Mouse (Mus musculus) limb, embryonic 12.5 days (tissue): ENCODE data around the gene Ubac2. TPM values are rescaled to one million over a fixed set of nuclear protein-coding genes. Genes with fewer than 3 reads are reported as not detected.
"Not testable (repeated sequence)": the region's sequence is repeated elsewhere in the genome, so short reads cannot be mapped to it uniquely, and the experiment has no call there.

ENCODE experiments used
- ATAC-seq: fragments of 200-750 bp; cut with Nextera tagmentation; 2 replicates; pipeline ENCODE4 v1.8.0; 2017; ENCODE audit warnings: low read depth, moderate TSS enrichment; ENCODE audit not compliant: insufficient number of reproducible peaks, insufficient read depth, low FRiP score, low TSS enrichment
- H3K27ac ChIP-seq: fragments of 300-500 bp; sonication (generic); 2 replicates; pipeline ENCODE4 v1.5.1; 2016; ENCODE audit warnings: mild to moderate bottlenecking, moderate library complexity
- H3K27me3 ChIP-seq: fragments of 300-500 bp; sonication (generic); 2 replicates; pipeline ENCODE4 v1.6.1; 2016; ENCODE audit warnings: mild to moderate bottlenecking, moderate library complexity
- H3K36me3 ChIP-seq: fragments of 300-500 bp; sonication (generic); 2 replicates; pipeline ENCODE4 v1.6.1; 2016; ENCODE audit warnings: mild to moderate bottlenecking, moderate library complexity
- H3K4me1 ChIP-seq: fragments of 300-500 bp; sonication (generic); replicated peaks from 2 replicates; pipeline ENCODE4 v1.6.1; 2016
- H3K4me2 ChIP-seq: fragments of 300-500 bp; sonication (generic); 2 replicates; pipeline ENCODE4 v1.6.1; 2016; ENCODE audit warnings: mild to moderate bottlenecking, moderate library complexity
- H3K4me3 ChIP-seq: fragments of 300-500 bp; sonication (generic); replicated peaks from 2 replicates; pipeline ENCODE4 v1.5.1; 2016; ENCODE audit warnings: mild to moderate bottlenecking
- H3K9ac ChIP-seq: fragments of 300-500 bp; sonication (generic); replicated peaks from 2 replicates; pipeline ENCODE4 v1.6.1; 2016; ENCODE audit warnings: mild to moderate bottlenecking, moderate library complexity
- H3K9me3 ChIP-seq: fragments of 300-500 bp; sonication (generic); 2 replicates; pipeline ENCODE4 v1.6.1; 2016; ENCODE audit warnings: mild to moderate bottlenecking, moderate library complexity
- WGBS: fragments of 180-500 bp; shearing (Covaris S2); methylation state at CpG from one replicate; pipeline ENCODE4 v1.1.7; 2016; 5-methylcytosine and 5-hydroxymethylcytosine counted together
- polyA plus RNA-seq: library from polyadenylated mRNA; unstranded; fragments of >200 nt; fragmentation: Nextera tagmentation; extraction: Ambion mirVana; gene quantifications from 2 replicates; pipeline ENCODE4 v1.2.1, GENCODE M21; 2016

Gene Ubac2
- polyA plus RNA-seq, 1 experiment from 2014 or later, result 63.1 TPM

- no peak overlapping the region for H3K9ac ChIP-seq
- H3K27me3 ChIP-seq, result no peaks in the 10 kb centered on the region
- no peak overlapping the region for H3K4me3 ChIP-seq
- no peaks in the 10 kb centered on the region for H3K4me1 ChIP-seq
- H3K36me3 ChIP-seq, result no peaks in the 10 kb centered on the region
- ATAC-seq, result no peak
- 79% methylated on average over 6 of the region's 6 CpGs for WGBS
- H3K4me2 ChIP-seq, result no peak overlapping the region
- H3K27ac ChIP-seq, result no peak overlapping the region
- H3K9me3 ChIP-seq, result no peaks in the 10 kb centered on the region
Measured at GRCm38 (mm10) chr14:122056871-122057270, 178.5 kb downstream of the Ubac2 start.

DNA sequence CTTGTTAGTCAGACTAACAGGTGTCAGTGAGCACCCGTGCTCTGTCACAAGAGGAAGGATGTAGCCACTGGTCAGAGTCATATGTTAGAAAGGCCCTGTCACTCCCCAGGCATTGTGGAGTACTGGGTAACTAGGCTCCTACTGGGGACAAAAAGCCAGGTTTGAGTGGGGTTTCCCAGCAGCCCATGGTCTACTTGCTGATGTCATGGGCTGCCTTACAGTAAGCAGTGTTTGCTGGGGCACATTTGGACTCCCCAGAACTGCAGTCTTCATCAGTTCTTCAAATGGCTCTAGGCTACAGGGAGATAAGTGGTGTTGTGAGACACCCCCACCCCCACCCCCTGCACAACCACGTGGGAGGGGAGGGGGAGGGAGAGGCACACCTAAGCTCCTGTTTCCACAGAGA is 179.5 kb downstream of the Ubac2 start:
- no peak overlapping the region for H3K4me2 ChIP-seq
- no peak overlapping the region for H3K27ac ChIP-seq
- H3K4me1 ChIP-seq, result no peaks in the 10 kb centered on the region
- no peak for ATAC-seq
- H3K9me3 ChIP-seq, result no peaks in the 10 kb centered on the region
- no peak overlapping the region for H3K4me3 ChIP-seq
- no peaks in the 10 kb centered on the region for H3K27me3 ChIP-seq
- WGBS, result 29% methylated on average over 2 of the region's 2 CpGs
- no peaks in the 10 kb centered on the region for H3K36me3 ChIP-seq
- no peak overlapping the region for H3K9ac ChIP-seq

GRCm38 (mm10) chr14:122060642-122061041 is 182.2 kb downstream of the Ubac2 start:
- ATAC-seq, result no peak
- H3K27me3 ChIP-seq, result no peaks in the 10 kb centered on the region
- no peak overlapping the region for H3K4me2 ChIP-seq
- H3K27ac ChIP-seq, result no peak overlapping the region
- WGBS, result 6% methylated on average over 3 of the region's 3 CpGs
- H3K36me3 ChIP-seq, result no peaks in the 10 kb centered on the region
- H3K9me3 ChIP-seq, result no peaks in the 10 kb centered on the region
- no peak overlapping the region for H3K9ac ChIP-seq
- H3K4me3 ChIP-seq, result no peak overlapping the region
- no peaks in the 10 kb centered on the region for H3K4me1 ChIP-seq

DNA sequence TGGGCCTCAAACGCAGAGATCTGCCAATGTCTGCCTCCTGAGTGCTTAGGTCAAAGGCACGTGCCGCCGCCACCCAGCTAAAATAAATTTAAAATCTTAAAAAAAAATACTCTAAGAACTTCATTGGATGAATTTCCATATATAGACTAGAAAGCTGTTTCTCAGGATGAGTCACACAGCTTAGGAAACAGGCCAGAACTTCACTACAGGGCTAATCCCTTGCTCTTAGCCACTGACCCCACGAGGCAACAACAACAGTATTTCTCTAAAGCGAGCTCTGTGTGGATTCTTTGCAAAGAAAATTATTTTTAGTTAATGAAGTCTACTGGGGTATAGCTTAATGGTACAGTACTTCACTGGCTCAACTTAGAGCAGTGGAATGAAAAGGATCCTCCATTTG is 183.0 kb downstream of the Ubac2 start:
- no peaks in the 10 kb centered on the region; the same call in 1 of the 2 replicates for H3K27me3 ChIP-seq
- H3K27ac ChIP-seq, result no peak overlapping the region
- no peak overlapping the region for H3K9ac ChIP-seq
- H3K36me3 ChIP-seq, result no peaks in the 10 kb centered on the region
- no peaks in the 10 kb centered on the region for H3K4me1 ChIP-seq
- no peak for ATAC-seq
- 85% methylated on average over 6 of the region's 6 CpGs for WGBS
- no peak overlapping the region for H3K4me2 ChIP-seq
- no peak overlapping the region for H3K4me3 ChIP-seq
- no peaks in the 10 kb centered on the region for H3K9me3 ChIP-seq

- Histone ChIP-seq H3K9me3 (no peaks in the 10 kb centered on the region), H3K4me3 (no peak overlapping the region), H3K4me1 (no peaks in the 10 kb centered on the region), H3K27ac (no peak overlapping the region), H3K36me3 (no peaks in the 10 kb centered on the region), H3K9ac (no peak overlapping the region), H3K4me2 (no peak overlapping the region), H3K27me3 (no peaks in the 10 kb centered on the region; the same call in 1 of the 2 replicates)
- no peak for ATAC-seq
- WGBS, result 79% methylated on average over 10 of the region's 10 CpGs
Measured at GRCm38 (mm10) chr14:122062411-122063090, 184.1 kb downstream of the Ubac2 start.

DNA sequence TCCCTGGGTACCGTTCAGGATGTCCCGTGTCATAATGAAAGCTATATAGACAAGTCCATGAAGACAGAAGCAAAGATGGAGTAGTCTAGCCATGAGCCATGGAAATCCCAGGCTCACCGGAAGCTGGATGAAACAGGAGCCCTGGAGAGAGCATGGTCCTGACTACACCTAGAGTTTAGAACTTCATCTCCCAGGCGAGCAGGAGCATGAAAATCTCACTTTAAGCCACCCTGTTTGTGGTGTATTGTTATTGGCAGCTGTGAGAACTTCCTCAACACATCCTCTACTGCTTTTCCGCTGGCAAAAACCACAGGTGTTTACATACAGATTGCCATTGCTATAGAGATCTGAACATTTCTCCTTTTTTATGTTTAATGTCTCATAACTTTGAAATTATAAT is 185.2 kb downstream of the Ubac2 start:
- Histone ChIP-seq H3K9ac (no peak overlapping the region), H3K27me3 (no peaks in the 10 kb centered on the region; the same call in 1 of the 2 replicates), H3K27ac (no peak overlapping the region), H3K9me3 (no peaks in the 10 kb centered on the region), H3K4me1 (no peaks in the 10 kb centered on the region), H3K4me3 (no peak overlapping the region), H3K36me3 (no peaks in the 10 kb centered on the region), H3K4me2 (no peak overlapping the region)
- 79% methylated on average over 5 of the region's 5 CpGs for WGBS
- no peak for ATAC-seq

DNA sequence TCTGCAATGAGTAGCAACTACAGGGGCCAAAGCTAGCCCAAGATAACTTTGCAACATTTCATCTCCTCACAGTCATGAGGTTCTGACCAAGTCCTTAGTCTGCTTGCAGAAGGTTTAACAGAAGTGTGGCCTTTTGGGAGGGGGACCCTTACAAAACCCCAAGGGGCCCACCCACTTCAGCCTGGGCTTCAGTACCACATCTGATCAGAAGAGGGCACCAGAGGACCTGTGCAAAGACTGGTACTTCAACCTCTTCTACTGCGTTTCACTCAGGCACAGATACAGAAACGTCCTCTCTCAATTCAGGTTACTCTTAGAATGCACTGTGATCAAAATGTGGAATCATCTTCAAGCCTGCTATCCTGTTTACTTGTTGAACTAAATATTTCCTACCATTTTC is 186.1 kb downstream of the Ubac2 start:
- H3K27me3 ChIP-seq, result no peaks in the 10 kb centered on the region; the same call in 1 of the 2 replicates
- H3K27ac ChIP-seq, result no peak overlapping the region
- no peak overlapping the region for H3K4me3 ChIP-seq
- no peaks in the 10 kb centered on the region for H3K36me3 ChIP-seq
- H3K9ac ChIP-seq, result no peak overlapping the region
- no peak for ATAC-seq
- H3K4me2 ChIP-seq, result no peak overlapping the region
- no peaks in the 10 kb centered on the region for H3K4me1 ChIP-seq
- WGBS, result 5% methylated on average over 2 of the region's 2 CpGs
- no peaks in the 10 kb centered on the region for H3K9me3 ChIP-seq

DNA sequence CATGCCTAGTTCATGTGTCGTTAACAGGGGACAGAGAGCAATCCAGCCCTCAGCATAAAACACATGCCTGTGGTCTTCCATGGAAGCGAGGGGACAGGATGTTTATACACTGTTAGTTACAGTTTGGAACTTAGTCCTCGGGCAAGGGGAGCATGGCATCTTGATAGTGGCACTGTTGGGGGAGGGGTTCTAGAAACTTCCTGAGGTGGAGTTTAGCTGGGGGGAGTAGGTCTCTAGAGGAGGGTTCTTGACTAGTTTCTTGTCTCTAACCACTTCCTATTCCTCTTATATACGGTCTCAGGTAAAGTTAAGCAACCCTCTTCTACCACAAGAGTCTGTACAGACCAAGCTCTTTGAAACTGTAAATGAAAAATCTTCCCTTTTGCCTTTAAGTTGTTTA is 187.8 kb downstream of the Ubac2 start:
- no peak overlapping the region for H3K4me2 ChIP-seq
- H3K4me1 ChIP-seq, result no peaks in the 10 kb centered on the region
- ATAC-seq, result no peak
- no peaks in the 10 kb centered on the region; the same call in 1 of the 2 replicates for H3K27me3 ChIP-seq
- H3K9me3 ChIP-seq, result no peaks in the 10 kb centered on the region
- WGBS, result 67% methylated on average over 4 of the region's 4 CpGs
- no peak overlapping the region for H3K4me3 ChIP-seq
- H3K36me3 ChIP-seq, result no peaks in the 10 kb centered on the region
- no peak overlapping the region for H3K9ac ChIP-seq
- H3K27ac ChIP-seq, result no peak overlapping the region

DNA sequence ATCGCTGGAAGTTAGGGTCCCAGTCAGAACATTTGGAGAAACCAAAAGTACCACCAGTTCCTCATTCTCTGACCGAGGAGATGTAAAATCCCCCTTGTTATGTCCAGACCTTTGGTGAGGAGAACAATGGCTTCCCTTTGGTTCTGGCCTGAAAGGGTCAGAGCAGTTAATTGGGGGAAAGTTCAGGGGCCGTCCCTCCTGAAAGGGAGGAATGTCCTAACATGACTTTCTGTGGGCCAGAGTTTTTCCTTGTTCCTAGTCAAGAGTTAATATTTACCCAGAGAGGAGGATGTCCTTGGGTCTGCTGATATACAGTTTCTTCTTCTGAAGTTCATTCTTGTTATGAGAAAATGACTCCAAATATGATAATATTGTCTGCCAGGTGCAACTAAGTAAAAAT is 189.6 kb downstream of the Ubac2 start:
- not testable (repeated sequence) for H3K27me3 ChIP-seq, H3K4me1 ChIP-seq, H3K4me3 ChIP-seq, H3K36me3 ChIP-seq, ATAC-seq, H3K27ac ChIP-seq, H3K9ac ChIP-seq, H3K4me2 ChIP-seq, H3K9me3 ChIP-seq
- WGBS, result 81% methylated on average over 3 of the region's 3 CpGs

- Histone ChIP-seq H3K4me2 (no peak overlapping the region), H3K9ac (no peak overlapping the region), H3K27me3 (no peaks in the 10 kb centered on the region; the same call in 1 of the 2 replicates), H3K27ac (no peak overlapping the region), H3K4me1 (no peaks in the 10 kb centered on the region), H3K9me3 (no peaks in the 10 kb centered on the region), H3K4me3 (no peak overlapping the region), H3K36me3 (no peaks in the 10 kb centered on the region)
- WGBS, result 66% methylated on average over 11 of the region's 11 CpGs
- no peak for ATAC-seq
Measured at GRCm38 (mm10) chr14:122068801-122069695, 190.6 kb downstream of the Ubac2 start.

GRCm38 (mm10) chr14:122069948-122070347 is 191.5 kb downstream of the Ubac2 start:
- Histone ChIP-seq H3K4me1 (no peaks in the 10 kb centered on the region), H3K4me3 (no peak overlapping the region), H3K36me3 (no peaks in the 10 kb centered on the region), H3K27me3 (no peaks in the 10 kb centered on the region; the same call in 1 of the 2 replicates), H3K27ac (no peak overlapping the region), H3K4me2 (no peak overlapping the region), H3K9ac (no peak overlapping the region), H3K9me3 (no peaks in the 10 kb centered on the region)
- no peak for ATAC-seq
- 72% methylated on average over 3 of the region's 3 CpGs for WGBS
